Mouse (Mus musculus): Measurements from ENCODE around the gene Slc2a1. TPM values are rescaled to one million over a fixed set of nuclear protein-coding genes. Genes with fewer than 3 reads are reported as not detected.
A peak's percentile ranks its signal among the peaks of the same experiment; 100 is the strongest.

Slc2a1 gene
- polyA plus RNA-seq, 2 experiments = 108 to 141 TPM

DNA sequence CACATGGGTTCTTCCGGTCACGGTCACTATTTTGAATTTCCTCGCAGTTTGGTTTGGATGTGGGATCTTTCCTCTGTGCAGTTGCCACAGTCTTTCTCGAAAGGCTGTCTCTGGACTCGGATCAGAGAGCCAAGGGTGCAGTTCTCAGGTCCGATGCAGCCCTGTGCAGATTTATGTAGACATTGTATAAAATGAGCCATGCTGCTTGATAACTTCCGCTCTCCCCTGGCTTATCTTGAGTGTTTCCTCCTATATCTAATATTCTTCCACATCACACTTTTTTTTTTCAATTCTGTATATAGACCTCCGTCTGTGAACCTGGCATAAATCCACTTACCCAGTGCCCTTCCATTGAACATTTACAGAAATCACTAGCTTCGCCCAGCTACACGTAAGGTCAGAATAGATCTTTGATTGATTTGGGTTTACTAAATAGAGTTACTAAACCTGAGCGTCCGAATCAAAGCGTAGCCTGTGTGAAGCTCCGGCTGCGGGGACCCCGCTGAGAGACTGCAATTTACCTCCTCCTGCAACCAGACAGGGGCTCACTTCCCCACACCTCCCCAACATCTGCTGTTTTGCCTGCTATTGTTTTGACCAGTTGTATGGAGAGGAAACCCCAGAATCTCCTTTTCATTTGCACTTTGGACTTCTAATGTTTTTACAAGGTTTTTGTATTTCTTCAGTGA, 37.4 kb upstream of the Slc2a1 start:
- no peak overlapping the region for H3K4me2 ChIP-seq (replicated peaks; ENCODE audit: low read depth, low read length, severe bottlenecking)

DNA sequence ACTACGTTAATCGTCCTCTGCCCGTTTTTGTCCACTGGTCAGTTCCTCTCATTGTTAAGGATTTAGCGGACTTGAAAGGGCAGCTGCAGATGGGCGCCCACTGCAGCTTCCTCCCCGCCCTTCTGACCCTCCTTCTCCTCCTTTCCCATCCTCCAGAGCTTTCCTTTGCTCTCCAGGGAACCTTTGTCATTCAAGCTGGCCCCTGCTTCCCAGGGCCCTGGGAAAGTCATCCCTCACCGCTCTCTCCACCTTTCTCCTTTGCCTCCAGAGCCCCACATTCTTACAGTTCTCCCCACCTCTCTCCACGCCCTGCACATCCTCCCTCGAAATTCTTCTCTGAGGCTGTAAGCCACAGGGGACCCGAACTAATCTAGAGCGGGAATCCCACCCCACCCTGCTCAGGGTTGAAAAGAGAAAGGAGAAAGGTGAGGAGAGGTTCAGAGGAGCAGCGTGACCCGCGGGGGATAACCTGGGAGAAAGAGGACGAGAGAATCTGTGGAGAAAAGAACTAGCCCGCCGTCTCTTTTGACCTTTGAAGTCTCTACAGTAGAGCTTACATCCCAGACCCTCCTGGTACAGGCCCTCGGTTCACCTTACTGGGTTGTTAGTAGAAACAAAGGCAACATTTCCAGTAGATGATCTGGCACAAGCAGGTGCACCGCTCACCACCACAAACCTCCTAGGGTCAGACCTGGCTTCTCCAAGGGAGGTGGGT, 36.7 kb upstream of the Slc2a1 start:
- DNase-seq (ENCODE audit: low spot score) (no peak), ATAC-seq (ENCODE audit: low FRiP score, low read depth) (no peak)
- H3K4me3 ChIP-seq (replicated peaks; ENCODE audit: low read length) = no peak overlapping the region
- no peak overlapping the region for H3K9ac ChIP-seq (ENCODE audit: low read depth, low read length, severe bottlenecking)
- H3K9me3 ChIP-seq (ENCODE audit: control insufficient read depth, low read length) = no peaks in the 10 kb centered on the region
- H3K27ac ChIP-seq (replicated peaks; ENCODE audit: low read depth, low read length) = peak overlapping the region; percentile 81
- TF ChIP-seq POLR2A (IDR thresholded peaks at IDR 0.05; ENCODE audit: borderline replicate concordance, extremely low read depth, insufficient read depth, insufficient read length) = no peak
- H3K4me1 ChIP-seq (ENCODE audit: control insufficient read depth, insufficient read depth, low read length) = peaks cover 31% of the 10 kb centered on the region
- H3K36me3 ChIP-seq (ENCODE audit: control insufficient read depth, insufficient read depth, low read length) = no peaks in the 10 kb centered on the region
- H3K4me2 ChIP-seq (replicated peaks; ENCODE audit: low read depth, low read length, severe bottlenecking) = no peak overlapping the region
- H3K27me3 ChIP-seq (ENCODE audit: control insufficient read depth, insufficient read depth, low read length) = no peaks in the 10 kb centered on the region
- WGBS = 17% methylated on average over 19 of the region's 19 CpGs

More for the DNA sequence above, 37.4 kb upstream of the Slc2a1 start:
- Histone ChIP-seq H3K27ac (replicated peaks; ENCODE audit: low read depth, low read length) (0 out of 2 replicates have a peak overlapping the region, but pooled peaks have one; percentile 16), H3K4me1 (ENCODE audit: control insufficient read depth, insufficient read depth, low read length) (peaks cover 31% of the 10 kb centered on the region), H3K27me3 (ENCODE audit: control insufficient read depth, insufficient read depth, low read length) (no peaks in the 10 kb centered on the region), H3K4me3 (replicated peaks; ENCODE audit: low read length) (no peak overlapping the region), H3K36me3 (ENCODE audit: control insufficient read depth, insufficient read depth, low read length) (no peaks in the 10 kb centered on the region), H3K9ac (ENCODE audit: low read depth, low read length, severe bottlenecking) (no peak overlapping the region), H3K9me3 (ENCODE audit: control insufficient read depth, low read length) (no peaks in the 10 kb centered on the region)
- DNase-seq (ENCODE audit: low spot score) (no peak), ATAC-seq (ENCODE audit: low FRiP score, low read depth) (no peak)
- no peak for TF ChIP-seq POLR2A (IDR thresholded peaks at IDR 0.05; ENCODE audit: borderline replicate concordance, extremely low read depth, insufficient read depth, insufficient read length)
- 35% methylated on average over 16 of the region's 16 CpGs for WGBS

DNA sequence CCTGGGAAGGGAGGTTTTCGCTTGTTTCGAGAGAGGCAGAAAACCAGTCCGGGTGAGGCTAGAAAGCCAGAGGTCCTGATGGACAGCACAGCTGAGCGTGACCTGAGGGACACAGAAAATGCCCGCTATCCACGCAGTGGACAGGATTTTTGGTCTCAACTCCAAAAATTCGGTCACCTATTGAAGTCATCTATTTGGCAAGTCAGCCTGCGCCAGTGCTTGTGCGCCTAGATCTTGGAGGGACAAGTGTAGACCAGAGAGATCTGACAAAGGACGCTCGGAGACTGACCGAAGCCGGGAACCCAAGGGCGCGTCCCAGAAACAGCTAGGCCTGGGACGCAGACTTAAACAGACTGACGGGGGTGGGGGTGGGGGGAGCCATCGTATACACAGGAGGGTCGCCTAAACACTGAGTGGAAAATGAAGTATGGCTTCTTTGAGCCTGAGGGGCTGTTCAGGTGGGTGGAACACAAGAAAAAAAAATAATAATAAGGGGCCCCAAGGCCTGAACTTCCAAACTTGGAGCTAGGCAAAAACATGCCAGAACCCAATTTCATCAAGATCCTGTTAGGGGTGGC, 36.1 kb upstream of the Slc2a1 start:
- peak overlapping the region; percentile 32 for H3K9ac ChIP-seq (ENCODE audit: low read depth, low read length, severe bottlenecking)
- peak overlapping the region; percentile 49 for H3K4me2 ChIP-seq (replicated peaks; ENCODE audit: low read depth, low read length, severe bottlenecking)
- DNase-seq (ENCODE audit: low spot score) (no peak), ATAC-seq (ENCODE audit: low FRiP score, low read depth) (no peak)
- peak overlapping the region; percentile 14; the same call in 1 of the 2 replicates for H3K4me3 ChIP-seq (replicated peaks; ENCODE audit: low read length)
- no peaks in the 10 kb centered on the region for H3K36me3 ChIP-seq (ENCODE audit: control insufficient read depth, insufficient read depth, low read length)
- 25% methylated on average over 19 of the region's 19 CpGs for WGBS
- no peaks in the 10 kb centered on the region for H3K27me3 ChIP-seq (ENCODE audit: control insufficient read depth, insufficient read depth, low read length)
- peaks cover 35% of the 10 kb centered on the region for H3K4me1 ChIP-seq (ENCODE audit: control insufficient read depth, insufficient read depth, low read length)
- H3K27ac ChIP-seq (replicated peaks; ENCODE audit: low read depth, low read length) = peak overlapping the region; percentile 81
- no peaks in the 10 kb centered on the region for H3K9me3 ChIP-seq (ENCODE audit: control insufficient read depth, low read length)
- TF ChIP-seq POLR2A (IDR thresholded peaks at IDR 0.05; ENCODE audit: borderline replicate concordance, extremely low read depth, insufficient read depth, insufficient read length) = no peak

DNA sequence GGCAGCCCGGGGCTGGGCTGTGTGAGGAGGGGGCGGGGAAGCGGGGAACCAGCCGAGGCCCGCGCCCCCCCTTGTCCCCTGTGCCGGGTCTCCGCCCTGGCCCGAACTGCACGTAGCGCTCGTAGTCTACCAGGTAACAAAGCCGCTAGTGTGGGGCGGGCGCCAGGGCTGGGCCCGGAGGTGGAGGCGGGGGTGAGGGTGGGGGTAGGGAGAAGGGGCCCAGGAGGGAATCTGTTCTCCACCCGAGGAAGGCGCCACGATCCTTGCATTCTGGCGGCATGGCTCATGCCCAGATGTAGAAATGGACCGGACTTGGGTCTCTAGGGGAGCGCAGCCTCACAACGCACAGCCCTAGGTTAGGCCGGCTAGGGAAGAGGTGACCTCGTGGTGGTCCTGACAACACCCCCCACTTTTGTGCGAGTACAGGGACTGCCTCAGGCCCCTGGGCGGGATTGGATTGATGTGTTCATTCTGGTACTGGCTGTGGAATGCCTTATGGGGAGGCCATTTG, 35.5 kb upstream of the Slc2a1 start:
- Histone ChIP-seq H3K27me3 (ENCODE audit: control insufficient read depth, insufficient read depth, low read length) (no peaks in the 10 kb centered on the region), H3K36me3 (ENCODE audit: control insufficient read depth, insufficient read depth, low read length) (no peaks in the 10 kb centered on the region), H3K9ac (ENCODE audit: low read depth, low read length, severe bottlenecking) (peak overlapping the region; percentile 32), H3K27ac (replicated peaks; ENCODE audit: low read depth, low read length) (peak overlapping the region; percentile 81), H3K4me2 (replicated peaks; ENCODE audit: low read depth, low read length, severe bottlenecking) (peak overlapping the region; percentile 49), H3K4me3 (replicated peaks; ENCODE audit: low read length) (peak overlapping the region; percentile 14; the same call in 1 of the 2 replicates), H3K4me1 (ENCODE audit: control insufficient read depth, insufficient read depth, low read length) (peaks cover 36% of the 10 kb centered on the region), H3K9me3 (ENCODE audit: control insufficient read depth, low read length) (no peaks in the 10 kb centered on the region)
- peak; percentile 88 for ATAC-seq (ENCODE audit: low FRiP score, low read depth)
- no peak for TF ChIP-seq POLR2A (IDR thresholded peaks at IDR 0.05; ENCODE audit: borderline replicate concordance, extremely low read depth, insufficient read depth, insufficient read length)
- peak; percentile 78 for DNase-seq (ENCODE audit: low spot score)
- 9% methylated on average over 28 of the region's 28 CpGs for WGBS

DNA sequence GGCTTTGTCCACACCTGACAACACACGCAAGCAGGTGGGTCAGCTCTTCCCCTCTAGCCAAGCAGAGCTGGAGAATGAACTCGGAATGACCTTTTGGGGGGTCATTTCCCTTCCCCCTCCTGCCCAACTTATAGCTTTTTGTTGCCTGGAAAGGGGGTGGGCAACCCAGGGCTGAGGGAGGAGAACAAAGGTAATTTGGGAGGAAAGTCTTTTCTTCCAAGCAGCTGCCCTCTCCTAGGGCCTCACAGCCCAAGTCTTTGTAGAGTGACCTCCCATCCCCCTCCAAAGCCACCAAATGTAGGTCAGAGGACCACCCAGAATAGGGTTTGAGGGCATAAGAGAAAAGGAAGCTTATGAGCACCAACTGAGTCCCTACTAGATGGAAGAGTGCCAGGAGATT, 34.9 kb upstream of the Slc2a1 start:
- no peak for DNase-seq (ENCODE audit: low spot score)

More for the DNA sequence above, 34.9 kb upstream of the Slc2a1 start:
- no peak for TF ChIP-seq POLR2A (IDR thresholded peaks at IDR 0.05; ENCODE audit: borderline replicate concordance, extremely low read depth, insufficient read depth, insufficient read length)
- whole genome bisulfite sequencing = 31% methylated on average over 2 of the region's 2 CpGs
- Histone ChIP-seq H3K4me3 (replicated peaks; ENCODE audit: low read length) (no peak overlapping the region), H3K4me1 (ENCODE audit: control insufficient read depth, insufficient read depth, low read length) (peaks cover 36% of the 10 kb centered on the region), H3K36me3 (ENCODE audit: control insufficient read depth, insufficient read depth, low read length) (no peaks in the 10 kb centered on the region), H3K4me2 (replicated peaks; ENCODE audit: low read depth, low read length, severe bottlenecking) (no peak overlapping the region), H3K9me3 (ENCODE audit: control insufficient read depth, low read length) (no peaks in the 10 kb centered on the region), H3K9ac (ENCODE audit: low read depth, low read length, severe bottlenecking) (no peak overlapping the region), H3K27ac (replicated peaks; ENCODE audit: low read depth, low read length) (peak overlapping the region; percentile 81), H3K27me3 (ENCODE audit: control insufficient read depth, insufficient read depth, low read length) (no peaks in the 10 kb centered on the region)
- ATAC-seq (ENCODE audit: low FRiP score, low read depth) = no peak
